Comparison of ENCODE assay signal across 14 mouse cellular contexts in the genomic region with DNA sequence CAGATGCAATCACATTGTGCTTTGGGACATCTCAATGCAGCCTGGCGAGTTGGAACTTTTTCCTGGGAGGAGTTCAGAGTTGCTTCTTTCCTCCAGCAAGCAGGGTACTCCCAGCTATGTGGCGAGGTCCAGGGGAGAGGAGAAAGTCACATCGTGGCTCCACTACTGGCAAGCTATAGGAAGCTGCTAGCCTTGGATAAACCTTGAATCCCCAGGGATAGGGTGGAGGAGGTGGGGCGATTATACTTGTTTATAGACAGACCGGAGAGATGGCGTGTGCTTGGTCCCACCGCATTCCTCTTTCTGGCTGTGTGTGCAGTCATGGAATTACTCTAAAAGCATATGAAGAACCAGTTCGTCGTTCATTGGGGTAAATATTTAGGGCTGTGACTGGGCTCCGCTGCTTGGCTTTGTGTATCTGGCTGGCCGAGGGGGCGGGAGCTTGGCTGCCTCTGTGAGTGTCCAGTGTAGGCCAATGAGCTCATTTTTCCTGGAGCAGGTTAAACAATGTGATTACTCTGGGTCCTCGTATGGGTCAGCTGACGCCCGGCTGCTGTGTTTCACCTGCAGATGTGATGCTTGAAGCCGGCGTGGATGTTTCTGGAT.
DNase-seq lines count a peak whose midpoint lies in the region; ATAC-seq and TF ChIP-seq lines count a peak whose summit lies in the region.
"Had no signal": no experiment of that assay in that cellular context is flagged by ENCODE, and none has a peak within 500 bp of the region (broad histone marks: within the 10 kb centered on the region; RNA-seq: fewer than 3 reads in every experiment).

No protein-coding gene starts in this region.

- ATAC-seq in lung, embryonic 14.5 days (ENCODE audit: insufficient read depth), result no peak
- ATAC-seq in midbrain, embryonic 11.5 days (ENCODE audit: low FRiP score), result no peak
- ATAC-seq: forebrain, embryonic 16.5 days had no signal

- TF ChIP-seq CTCF in lung, embryonic 14.5 days (IDR thresholded peaks at IDR 0.05; ENCODE audit: low read depth), result no peak

- H3K27ac ChIP-seq in lung, embryonic 14.5 days (ENCODE audit: low read depth), result no peak overlapping the region
- H3K27ac ChIP-seq in hindbrain, embryonic 10.5 days, result no peak overlapping the region
- H3K27ac ChIP-seq in midbrain, embryonic 11.5 days (ENCODE audit: low read depth, low read length), result no peak overlapping the region
- H3K27ac ChIP-seq: embryonic facial prominence, embryonic 15.5 days; heart, embryonic 15.5 days; limb, embryonic 12.5 days; neural tube, embryonic 15.5 days had no signal

- H3K9ac ChIP-seq in lung, embryonic 14.5 days, result no peak overlapping the region
- no peak overlapping the region for H3K9ac ChIP-seq in midbrain, embryonic 11.5 days (ENCODE audit: low read length)
- H3K9ac ChIP-seq: embryonic facial prominence, embryonic 15.5 days; heart, embryonic 15.5 days; limb, embryonic 12.5 days; neural tube, embryonic 15.5 days had no signal

- no peak overlapping the region for H3K4me3 ChIP-seq in lung, embryonic 14.5 days (ENCODE audit: low read depth, low read length)
- H3K4me3 ChIP-seq in hindbrain, embryonic 10.5 days, result no peak overlapping the region
- H3K4me3 ChIP-seq in midbrain, embryonic 11.5 days (ENCODE audit: low read depth, low read length), result no peak overlapping the region
- H3K4me3 ChIP-seq: embryonic facial prominence, embryonic 15.5 days; heart, embryonic 15.5 days; limb, embryonic 12.5 days; neural tube, embryonic 15.5 days had no signal

- H3K36me3 ChIP-seq in lung, embryonic 14.5 days (ENCODE audit: insufficient read depth), result no peaks in the 10 kb centered on the region
- H3K36me3 ChIP-seq in hindbrain, embryonic 10.5 days, result 0 out of 2 replicates have a peak, but pooled peaks cover 8% of the 10 kb centered on the region
- no peaks in the 10 kb centered on the region for H3K36me3 ChIP-seq in midbrain, embryonic 11.5 days (ENCODE audit: control insufficient read depth, insufficient read depth, low read length)
- H3K36me3 ChIP-seq: embryonic facial prominence, embryonic 15.5 days; heart, embryonic 15.5 days; limb, embryonic 12.5 days; neural tube, embryonic 15.5 days had no signal

- WGBS in lung, embryonic 14.5 days, result 29% methylated on average over 17 of the region's 17 CpGs
- WGBS in hindbrain, embryonic 10.5 days, result 85% methylated on average over 17 of the region's 17 CpGs
- 87% methylated on average over 17 of the region's 17 CpGs for WGBS in midbrain, embryonic 11.5 days

- H3K27me3 ChIP-seq in lung, embryonic 14.5 days (ENCODE audit: insufficient read depth, low read length), result no peaks in the 10 kb centered on the region
- no peaks in the 10 kb centered on the region for H3K27me3 ChIP-seq in hindbrain, embryonic 10.5 days (ENCODE audit: insufficient read depth, poor library complexity, severe bottlenecking)
- no peaks in the 10 kb centered on the region for H3K27me3 ChIP-seq in midbrain, embryonic 11.5 days (ENCODE audit: control insufficient read depth, insufficient read depth, low read length)
- H3K27me3 ChIP-seq: embryonic facial prominence, embryonic 15.5 days; heart, embryonic 15.5 days; limb, embryonic 12.5 days; neural tube, embryonic 15.5 days had no signal

- peaks cover 7% of the 10 kb centered on the region; the same call in 1 of the 2 replicates for H3K9me3 ChIP-seq in lung, embryonic 14.5 days (ENCODE audit: low read depth, low read length)
- H3K9me3 ChIP-seq in hindbrain, embryonic 10.5 days, result peaks cover 10% of the 10 kb centered on the region; the same call in 1 of the 2 replicates
- H3K9me3 ChIP-seq in midbrain, embryonic 11.5 days (ENCODE audit: control insufficient read depth, low read length), result peaks cover 4% of the 10 kb centered on the region
- H3K9me3 ChIP-seq: embryonic facial prominence, embryonic 15.5 days; heart, embryonic 15.5 days; neural tube, embryonic 15.5 days had no signal

- no peak overlapping the region for H3K4me2 ChIP-seq in lung, embryonic 14.5 days
- no peak overlapping the region for H3K4me2 ChIP-seq in midbrain, embryonic 11.5 days
- H3K4me2 ChIP-seq: embryonic facial prominence, embryonic 15.5 days; heart, embryonic 15.5 days; limb, embryonic 12.5 days; neural tube, embryonic 15.5 days had no signal

- H3K4me1 ChIP-seq in lung, embryonic 14.5 days (ENCODE audit: insufficient read depth), result peaks cover 4% of the 10 kb centered on the region; the same call in 1 of the 2 replicates
- peaks cover 34% of the 10 kb centered on the region for H3K4me1 ChIP-seq in hindbrain, embryonic 10.5 days (replicated peaks)
- peaks cover 2% of the 10 kb centered on the region for H3K4me1 ChIP-seq in midbrain, embryonic 11.5 days (ENCODE audit: control insufficient read depth, insufficient read depth, low read length)

- DNase-seq in heart, adult 18-20 months, result peak; percentile 58 to 64
- no peak for DNase-seq in heart, adult 9 months (ENCODE audit: low spot score in 2 of 2)
- peak; percentile 19 to 52 for DNase-seq in urinary bladder, adult 18-20 months (ENCODE audit: low spot score in 2 of 2)
- DNase-seq in urinary bladder, postnatal 4 days (ENCODE audit: low spot score in 2 of 2), result no peak
- peak; percentile 46 for DNase-seq in lung, embryonic 14.5 days
- DNase-seq in yolk sac, embryonic 10.5 days (ENCODE audit: low spot score), result peak; percentile 38
- DNase-seq in hindbrain, embryonic 10.5 days (ENCODE audit: low spot score), result no peak
- no peak for DNase-seq in midbrain, embryonic 11.5 days (ENCODE audit: low spot score, missing footprints)
- DNase-seq: cerebellum, postnatal 36 days had no signal

Comparison
In these comparisons a context has a peak if more than half of its experiments do, and no peak if none do; other contexts are left out.
1. DNase-seq: peak in heart, adult 18-20 months (2 of 2), urinary bladder, adult 18-20 months (2 of 2), lung, embryonic 14.5 days (single experiment) and yolk sac, embryonic 10.5 days (single experiment); none in heart, adult 9 months (0 of 2), urinary bladder, postnatal 4 days (0 of 2), hindbrain, embryonic 10.5 days (single experiment) and midbrain, embryonic 11.5 days (single experiment).